Mouse (Mus musculus) lung, postnatal 36 days (tissue): ENCODE results near the gene Polr2m.
"Not testable (repeated sequence)": the region's sequence is repeated elsewhere in the genome, so short reads cannot be mapped to it uniquely, and the experiment has no call there.

Experiments used
- DNase-seq: peaks from one replicate; pipeline ENCODE4 v3.0.0; 2022; ENCODE audit warnings: mixed read lengths

The Polr2m gene

GRCm38 (mm10) chr9:71485475-71486094, at the start of gene Polr2m:
Polr2m (minus strand) TSS chr9:71485935.
- DNase-seq = peak; percentile 96

GRCm38 (mm10) chr9:71535036-71535435, 49.3 kb upstream of the Polr2m start:
- no peak for DNase-seq

GRCm38 (mm10) chr9:71529960-71530359, 44.2 kb upstream of the Polr2m start:
- DNase-seq = no peak

- no peak for DNase-seq
Observed at GRCm38 (mm10) chr9:71527438-71527837, 41.7 kb upstream of the Polr2m start.

- no peak for DNase-seq
Observed at GRCm38 (mm10) chr9:71523901-71524300, 38.2 kb upstream of the Polr2m start.

DNA sequence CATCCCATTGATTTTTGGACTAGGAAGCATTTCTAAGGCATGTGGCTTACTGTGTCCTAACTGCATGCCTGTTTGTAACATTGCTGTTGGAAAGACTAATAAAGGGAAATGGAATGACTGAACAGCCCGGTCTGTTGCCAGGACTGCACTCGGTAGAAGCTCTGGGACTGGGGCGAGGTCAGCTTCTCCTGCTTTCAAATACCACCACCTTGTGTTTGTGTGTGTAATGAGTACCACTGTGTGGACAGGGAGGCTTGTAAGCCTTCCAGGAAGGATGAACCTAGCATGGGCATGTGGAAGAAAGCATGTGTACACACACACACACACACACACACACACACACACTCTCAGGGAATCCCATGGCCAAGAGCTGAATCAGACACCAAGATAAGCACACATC, 34.1 kb upstream of the Polr2m start:
- DNase-seq = no peak

- DNase-seq = no peak
Observed at GRCm38 (mm10) chr9:71517487-71517886, 31.8 kb upstream of the Polr2m start.

- no peak for DNase-seq
Observed at GRCm38 (mm10) chr9:71515862-71516261, 30.1 kb upstream of the Polr2m start.

DNA sequence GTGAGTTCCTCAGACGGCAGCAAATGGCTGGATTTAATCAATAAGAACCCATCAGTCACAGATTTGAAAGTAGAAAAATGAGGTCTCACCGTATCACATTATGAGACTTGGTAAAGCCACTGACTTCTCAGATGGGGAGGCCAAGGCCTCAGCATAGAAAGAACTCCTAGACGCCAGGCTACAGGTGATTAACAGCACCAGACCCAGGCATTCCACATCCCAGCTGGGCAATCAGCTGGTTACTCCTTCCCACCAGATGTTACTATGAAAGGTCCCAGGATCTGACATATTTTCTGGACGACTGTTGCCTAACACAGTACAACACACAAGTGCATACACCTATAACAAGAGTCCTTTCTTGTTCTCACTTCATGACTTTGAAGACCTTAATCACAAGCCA, 27.8 kb upstream of the Polr2m start:
- no peak for DNase-seq

- DNase-seq = no peak
Observed at GRCm38 (mm10) chr9:71512899-71513298, 27.2 kb upstream of the Polr2m start.

GRCm38 (mm10) chr9:71498391-71499182, 12.9 kb upstream of the Polr2m start:
- no peak for DNase-seq

GRCm38 (mm10) chr9:71496637-71497036, 10.9 kb upstream of the Polr2m start:
- no peak for DNase-seq

DNA sequence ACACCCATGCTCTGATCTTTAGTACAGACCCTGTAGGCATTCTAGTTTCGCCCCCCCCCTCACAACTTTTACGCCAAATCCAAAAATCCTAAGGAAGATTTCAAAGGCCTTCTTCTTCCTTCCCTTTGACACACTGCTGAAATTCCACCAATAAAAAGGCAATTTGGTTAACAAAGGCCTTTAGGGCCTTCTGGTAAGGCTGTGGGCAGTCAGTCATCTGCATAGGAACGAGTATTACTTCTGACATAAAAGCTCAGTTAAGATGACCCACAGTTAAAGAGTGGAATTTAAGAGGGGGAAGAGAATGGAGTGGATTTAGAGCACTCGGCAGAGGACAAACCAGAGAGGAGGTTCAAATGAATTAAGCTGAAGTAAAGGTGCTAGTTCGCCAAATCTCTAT, 8.0 kb upstream of the Polr2m start:
- DNase-seq = no peak

- DNase-seq = no peak
Observed at GRCm38 (mm10) chr9:71492296-71493025, 6.7 kb upstream of the Polr2m start.

- no peak for DNase-seq
Observed at GRCm38 (mm10) chr9:71490076-71490475, 4.3 kb upstream of the Polr2m start.

- no peak for DNase-seq
Observed at GRCm38 (mm10) chr9:71486127-71486526, 392 bp upstream of the Polr2m start.

DNA sequence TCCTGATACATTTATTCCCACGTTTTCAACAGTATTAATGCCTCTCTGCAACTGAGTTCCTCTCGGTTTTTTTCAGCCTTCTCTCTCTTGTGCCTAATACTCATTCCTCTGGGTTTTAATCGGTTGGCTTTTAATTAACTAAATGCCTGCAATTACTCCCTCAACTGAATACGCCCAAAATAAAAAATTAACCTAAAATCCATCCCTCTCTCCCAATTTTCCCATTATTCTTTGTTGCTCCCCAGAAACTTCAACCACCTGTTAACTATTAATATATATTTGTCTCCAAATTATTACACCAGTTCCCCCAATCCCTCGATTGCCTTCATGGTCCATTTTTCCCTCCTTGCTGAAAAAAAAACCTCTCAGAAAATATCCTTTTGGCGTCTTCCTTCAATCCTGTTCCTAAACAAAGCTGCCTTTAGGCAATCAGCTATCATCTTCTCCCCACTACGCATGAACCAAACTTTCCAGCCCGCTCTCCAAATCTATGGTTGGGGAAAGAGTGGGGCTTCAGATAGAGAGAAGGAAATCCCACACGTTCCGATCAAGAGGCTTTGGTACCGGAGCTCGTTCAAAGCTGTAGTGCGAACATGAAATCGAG, 762 bp downstream of the Polr2m start:
- no peak for DNase-seq

DNA sequence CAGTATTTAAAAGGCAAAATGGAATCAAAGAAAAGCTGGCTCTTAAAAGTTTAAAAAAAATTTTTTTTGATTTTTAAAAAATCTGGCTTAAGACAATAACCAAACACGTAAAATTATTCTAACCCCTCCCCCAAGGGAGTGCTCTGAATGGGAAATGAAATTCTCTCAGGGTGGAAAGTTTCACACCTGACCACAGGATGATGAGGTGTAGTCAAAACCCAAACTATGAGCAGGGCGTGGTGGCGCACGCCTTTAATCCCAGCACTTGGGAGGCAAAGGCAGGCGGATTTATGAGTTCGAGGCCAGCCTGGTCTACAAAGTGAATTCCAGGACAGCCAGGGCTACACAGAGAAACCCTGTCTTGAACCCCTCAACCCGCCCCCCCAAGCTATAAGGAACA, 1.9 kb downstream of the Polr2m start:
- not testable (repeated sequence) for DNase-seq

GRCm38 (mm10) chr9:71480305-71480704, 5.4 kb downstream of the Polr2m start:
- DNase-seq = no peak

DNA sequence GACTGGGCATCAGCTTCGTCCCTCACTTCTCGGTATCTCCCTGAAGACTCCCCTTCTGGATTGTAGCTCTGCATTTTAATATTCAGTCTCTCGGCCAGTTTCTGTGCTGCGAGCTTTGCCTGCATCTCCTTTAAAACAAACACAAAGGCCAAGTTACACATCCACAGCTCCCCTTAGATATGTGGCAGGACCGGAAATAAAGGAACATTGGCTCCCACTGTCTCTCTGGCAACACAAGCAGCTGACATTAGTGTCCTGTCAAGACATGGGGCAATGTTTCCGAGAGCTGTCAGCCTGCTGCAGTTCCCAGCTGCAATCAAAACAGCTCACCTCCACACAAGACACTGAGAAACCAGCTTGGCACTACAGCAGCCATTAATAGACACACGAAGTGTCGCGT, 6.3 kb downstream of the Polr2m start:
- no peak for DNase-seq

GRCm38 (mm10) chr9:71478596-71478995, 7.1 kb downstream of the Polr2m start:
- DNase-seq = no peak

DNA sequence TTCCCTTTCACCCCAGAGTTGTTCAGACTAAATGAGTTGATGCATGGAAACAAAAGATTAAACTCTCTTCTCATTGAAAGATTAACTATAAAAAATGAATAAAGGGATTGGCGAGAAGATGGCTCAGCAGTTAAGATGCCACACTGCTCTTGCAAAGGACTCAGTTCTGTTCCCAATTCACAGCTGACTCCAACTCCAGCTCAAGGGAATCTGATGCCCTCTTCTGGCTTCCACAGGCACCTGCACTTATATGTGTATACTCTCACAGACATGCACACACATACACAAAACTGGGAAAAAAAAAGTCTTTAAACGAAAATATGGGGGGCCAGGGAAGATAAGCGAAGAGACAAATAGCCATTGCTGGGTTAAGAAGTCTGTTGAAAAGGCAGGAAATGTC, 9.1 kb downstream of the Polr2m start:
- no peak for DNase-seq

DNA sequence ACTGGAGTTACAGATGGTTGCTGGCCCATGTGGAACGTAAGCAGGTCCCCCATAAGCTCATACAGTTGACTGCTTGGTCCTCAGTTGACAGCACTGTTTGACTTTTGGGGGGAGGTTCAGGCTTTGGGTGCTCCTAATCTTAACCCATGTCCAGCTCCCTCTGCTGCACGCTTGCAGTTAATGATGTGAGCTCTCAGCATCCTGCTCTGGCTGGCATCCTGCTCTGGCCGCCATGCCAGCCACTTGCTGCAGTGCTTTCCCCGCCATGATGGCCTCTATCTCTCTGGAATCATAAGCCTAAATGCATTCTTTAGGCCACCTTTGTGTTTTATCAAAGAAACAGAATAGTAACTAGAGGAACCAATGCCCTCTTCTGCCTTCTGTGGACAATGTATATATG, 10.2 kb downstream of the Polr2m start:
- DNase-seq = no peak
